Mouse (Mus musculus): ENCODE measurements around the gene Fmnl2.
A peak's percentile ranks its signal among the peaks of the same experiment; 100 is the strongest.

The Fmnl2 gene

GRCm38 (mm10) chr2:52989316-52989715 lies 131.7 kb downstream of the Fmnl2 start:
- DNase-seq: no peak

- DNase-seq: no peak
These were observed 133.4 kb downstream of the Fmnl2 start for GRCm38 (mm10) chr2:52990874-52991687.

GRCm38 (mm10) chr2:52991688-52992194 lies 134.1 kb downstream of the Fmnl2 start:
- no peak for DNase-seq

- no peak for DNase-seq
These were observed 135.6 kb downstream of the Fmnl2 start for GRCm38 (mm10) chr2:52993241-52993640.

- no peak for DNase-seq
These were observed 136.9 kb downstream of the Fmnl2 start for GRCm38 (mm10) chr2:52994526-52994925.

GRCm38 (mm10) chr2:52997955-52998750 lies 140.5 kb downstream of the Fmnl2 start:
- DNase-seq: no peak

GRCm38 (mm10) chr2:52999524-52999969 lies 141.9 kb downstream of the Fmnl2 start:
- DNase-seq: no peak

GRCm38 (mm10) chr2:53000446-53000845 lies 142.8 kb downstream of the Fmnl2 start:
- DNase-seq: no peak

- no peak for DNase-seq
These were observed 148.5 kb downstream of the Fmnl2 start for GRCm38 (mm10) chr2:53006161-53006560.

- peak; percentile 58 for DNase-seq
These were observed 149.5 kb downstream of the Fmnl2 start for GRCm38 (mm10) chr2:53007142-53007541.

GRCm38 (mm10) chr2:53013051-53013450 lies 155.4 kb downstream of the Fmnl2 start:
- DNase-seq: no peak

- DNase-seq: no peak
These were observed 156.8 kb downstream of the Fmnl2 start for GRCm38 (mm10) chr2:53014451-53014850.

GRCm38 (mm10) chr2:53022982-53023381 lies 165.3 kb downstream of the Fmnl2 start:
- DNase-seq: no peak

GRCm38 (mm10) chr2:53026056-53026769 lies 168.6 kb downstream of the Fmnl2 start:
- DNase-seq: no peak

GRCm38 (mm10) chr2:53028868-53029267 lies 171.2 kb downstream of the Fmnl2 start:
- DNase-seq: no peak

- DNase-seq: no peak
These were observed 172.2 kb downstream of the Fmnl2 start for GRCm38 (mm10) chr2:53029716-53030431.

- no peak for DNase-seq
These were observed 172.8 kb downstream of the Fmnl2 start for GRCm38 (mm10) chr2:53030432-53030826.

GRCm38 (mm10) chr2:53038253-53038652 lies 180.6 kb downstream of the Fmnl2 start:
- DNase-seq: no peak

- DNase-seq: no peak
These were observed 181.1 kb downstream of the Fmnl2 start for GRCm38 (mm10) chr2:53038737-53039136.

GRCm38 (mm10) chr2:53047031-53047430 lies 189.4 kb downstream of the Fmnl2 start:
- DNase-seq: no peak

- no peak for DNase-seq
These were observed 190.2 kb downstream of the Fmnl2 start for GRCm38 (mm10) chr2:53047749-53048387.

GRCm38 (mm10) chr2:53050376-53050775 lies 192.7 kb downstream of the Fmnl2 start:
- no peak for DNase-seq
